Mouse (Mus musculus) spleen, adult 2 months (tissue): ENCODE data around the gene Rhbdf2.

Experiments used
- CTCF ChIP-seq: fragments of 200-500 bp; IDR thresholded peaks from 2 replicates; pipeline ENCODE4 v1.5.1; 2011; ENCODE audit warnings: mild to moderate bottlenecking, inconsistent platforms; ENCODE audit not compliant: insufficient read depth, insufficient read length, insufficient replicate concordance; ENCODE audit errors: extremely low read depth
- POLR2A ChIP-seq: fragments of 200-500 bp; IDR thresholded peaks from 2 replicates; pipeline ENCODE4 v1.6.1; 2011; ENCODE audit warnings: low read depth, low read length, inconsistent platforms

DNA sequence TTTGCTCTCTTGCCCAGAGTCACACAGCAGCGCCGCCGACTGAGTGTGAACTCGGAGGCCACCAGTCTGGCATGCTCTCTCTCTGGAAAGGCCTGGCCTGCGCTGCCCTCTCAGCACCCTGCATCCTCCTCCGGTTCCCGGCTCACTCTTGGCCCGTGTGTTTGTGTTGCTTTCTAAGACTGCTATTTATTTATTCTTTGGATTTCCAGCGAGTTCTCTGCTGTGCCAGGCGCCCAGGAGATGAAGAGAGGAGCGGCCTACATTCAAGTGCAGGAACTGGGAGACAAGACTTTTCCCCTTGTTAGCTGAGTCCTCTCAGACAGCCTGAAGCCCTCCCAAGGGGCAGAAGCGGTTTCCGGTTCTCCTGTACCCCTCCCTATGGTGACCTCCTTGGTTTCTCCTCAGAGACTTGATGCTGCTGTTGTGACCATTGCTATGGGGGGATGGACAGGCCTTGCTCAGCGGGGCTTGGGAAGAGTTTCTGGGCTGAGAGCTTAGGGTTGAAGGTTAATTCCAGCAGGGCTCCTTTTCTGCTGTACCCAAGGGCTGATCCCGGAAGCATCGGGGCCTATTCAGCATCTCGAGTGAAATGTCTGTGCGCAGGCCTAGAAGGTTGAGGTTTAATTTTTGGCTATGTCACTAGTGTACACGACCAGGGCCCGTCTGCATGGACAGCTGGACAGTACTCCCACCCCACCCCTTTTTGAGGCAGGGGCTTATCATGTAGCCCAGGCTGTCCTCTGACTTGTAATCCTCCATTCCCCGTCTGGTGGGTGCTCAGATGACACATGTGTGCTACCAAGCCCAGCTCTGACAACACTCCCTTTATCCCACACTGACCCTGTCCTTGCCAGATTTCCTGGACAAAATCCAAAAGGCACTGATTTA, 17.6 kb upstream of the Rhbdf2 start:
- no peak for TF ChIP-seq CTCF
- TF ChIP-seq POLR2A = no peak
